Comparison of ENCODE assay signal across 13 mouse cellular contexts in the genomic region with DNA sequence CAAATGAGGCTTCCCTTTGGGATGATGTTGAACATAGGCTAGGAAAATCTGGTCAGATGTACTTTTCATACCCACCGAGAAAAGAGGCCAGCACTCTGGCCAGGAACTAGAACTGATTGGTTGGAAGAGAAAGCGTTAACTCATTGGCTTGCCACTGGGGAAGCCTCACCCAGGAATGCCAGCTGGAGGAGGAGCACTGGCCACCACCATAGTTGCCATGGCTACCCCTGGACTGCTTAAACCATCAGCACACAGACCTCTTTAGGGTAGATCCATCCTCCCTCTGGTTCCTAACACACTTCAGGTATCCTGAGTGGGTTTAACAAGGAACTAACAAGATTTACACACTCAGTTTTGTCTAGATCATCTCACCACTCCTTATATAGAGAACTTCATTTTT.
DNase-seq lines count a peak whose midpoint lies in the region; ATAC-seq and TF ChIP-seq lines count a peak whose summit lies in the region.
"Had no signal": no experiment of that assay in that cellular context is flagged by ENCODE, and none has a peak within 500 bp of the region (broad histone marks: within the 10 kb centered on the region; RNA-seq: fewer than 3 reads in every experiment).

No protein-coding gene starts in this region.

- no peak overlapping the region for H3K9ac ChIP-seq in hindbrain, postnatal 0 days (replicated peaks; ENCODE audit: low read length)
- H3K9ac ChIP-seq in hindbrain, embryonic 12.5 days: no peak overlapping the region
- H3K9ac ChIP-seq in midbrain, postnatal 0 days (replicated peaks; ENCODE audit: low read length, poor library complexity, severe bottlenecking): no peak overlapping the region
- H3K9ac ChIP-seq in midbrain, embryonic 11.5 days (ENCODE audit: low read length): no peak overlapping the region
- H3K9ac ChIP-seq: embryonic facial prominence, embryonic 13.5 days; forebrain, embryonic 13.5 days; heart, embryonic 12.5 days had no signal

- DNase-seq in cerebellum, postnatal 10 days: peak; percentile 57 to 63
- DNase-seq in cerebellum, adult 8-10 months: no peak
- DNase-seq in hindbrain, postnatal 0 days (ENCODE audit: low spot score): peak; percentile 47
- peak; percentile 52 for DNase-seq in midbrain, postnatal 0 days (ENCODE audit: low spot score)
- no peak for DNase-seq in midbrain, embryonic 11.5 days (ENCODE audit: low spot score, missing footprints)
- DNase-seq: cerebellum, adult 11 months; cerebellum, adult 9-11 months; gastrocnemius, adult 2 months; gastrocnemius, postnatal 25 days had no signal

- no peaks in the 10 kb centered on the region for H3K4me1 ChIP-seq in hindbrain, postnatal 0 days (ENCODE audit: insufficient read depth, low read length)
- no peaks in the 10 kb centered on the region for H3K4me1 ChIP-seq in hindbrain, embryonic 12.5 days
- H3K4me1 ChIP-seq in midbrain, postnatal 0 days (ENCODE audit: insufficient read depth, low read length): no peaks in the 10 kb centered on the region
- no peaks in the 10 kb centered on the region for H3K4me1 ChIP-seq in midbrain, embryonic 11.5 days (ENCODE audit: control insufficient read depth, insufficient read depth, low read length)
- H3K4me1 ChIP-seq: embryonic facial prominence, embryonic 13.5 days had no signal

- 68% methylated on average over 2 of the region's 2 CpGs for WGBS in hindbrain, postnatal 0 days
- 86% methylated on average over 2 of the region's 2 CpGs for WGBS in hindbrain, embryonic 12.5 days
- WGBS in midbrain, postnatal 0 days: 71% methylated on average over 2 of the region's 2 CpGs
- WGBS in midbrain, embryonic 11.5 days: 88% methylated on average over 2 of the region's 2 CpGs

- no peak overlapping the region for H3K4me3 ChIP-seq in hindbrain, postnatal 0 days (ENCODE audit: low read length)
- H3K4me3 ChIP-seq in hindbrain, embryonic 12.5 days: no peak overlapping the region
- H3K4me3 ChIP-seq in midbrain, postnatal 0 days (ENCODE audit: low read depth, low read length): no peak overlapping the region
- H3K4me3 ChIP-seq in midbrain, embryonic 11.5 days (ENCODE audit: low read depth, low read length): no peak overlapping the region
- H3K4me3 ChIP-seq: embryonic facial prominence, embryonic 13.5 days; forebrain, embryonic 13.5 days; gastrocnemius, adult 2 months; heart, embryonic 12.5 days had no signal

- no peaks in the 10 kb centered on the region for H3K36me3 ChIP-seq in hindbrain, postnatal 0 days (ENCODE audit: insufficient read depth, low read length)
- no peaks in the 10 kb centered on the region for H3K36me3 ChIP-seq in hindbrain, embryonic 12.5 days
- no peaks in the 10 kb centered on the region for H3K36me3 ChIP-seq in midbrain, postnatal 0 days (ENCODE audit: insufficient read depth, low read length)
- no peaks in the 10 kb centered on the region for H3K36me3 ChIP-seq in midbrain, embryonic 11.5 days (ENCODE audit: control insufficient read depth, insufficient read depth, low read length)

- no peak overlapping the region for H3K27ac ChIP-seq in hindbrain, postnatal 0 days
- H3K27ac ChIP-seq in hindbrain, embryonic 12.5 days: no peak overlapping the region
- H3K27ac ChIP-seq in midbrain, postnatal 0 days (ENCODE audit: low read depth, low read length): no peak overlapping the region
- H3K27ac ChIP-seq in midbrain, embryonic 11.5 days (ENCODE audit: low read depth, low read length): no peak overlapping the region
- H3K27ac ChIP-seq: embryonic facial prominence, embryonic 13.5 days; forebrain, embryonic 13.5 days; gastrocnemius, adult 2 months had no signal

- no peaks in the 10 kb centered on the region for H3K27me3 ChIP-seq in hindbrain, postnatal 0 days (ENCODE audit: insufficient read depth, low read length)
- H3K27me3 ChIP-seq in hindbrain, embryonic 12.5 days: no peaks in the 10 kb centered on the region
- no peaks in the 10 kb centered on the region for H3K27me3 ChIP-seq in midbrain, postnatal 0 days (ENCODE audit: insufficient read depth, low read length)
- H3K27me3 ChIP-seq in midbrain, embryonic 11.5 days (ENCODE audit: control insufficient read depth, insufficient read depth, low read length): no peaks in the 10 kb centered on the region
- H3K27me3 ChIP-seq: embryonic facial prominence, embryonic 13.5 days; forebrain, embryonic 13.5 days; heart, embryonic 12.5 days had no signal

- no peak overlapping the region for H3K4me2 ChIP-seq in hindbrain, postnatal 0 days (ENCODE audit: low read depth, low read length)
- no peak overlapping the region for H3K4me2 ChIP-seq in hindbrain, embryonic 12.5 days (replicated peaks)
- no peak overlapping the region for H3K4me2 ChIP-seq in midbrain, postnatal 0 days (ENCODE audit: low read depth, low read length, poor library complexity, severe bottlenecking)
- H3K4me2 ChIP-seq in midbrain, embryonic 11.5 days: no peak overlapping the region
- H3K4me2 ChIP-seq: embryonic facial prominence, embryonic 13.5 days; forebrain, embryonic 13.5 days; heart, embryonic 12.5 days had no signal

- ATAC-seq in hindbrain, postnatal 0 days: peak; percentile 79
- no peak for ATAC-seq in hindbrain, embryonic 12.5 days (ENCODE audit: low FRiP score)
- ATAC-seq in midbrain, postnatal 0 days (ENCODE audit: low FRiP score): no peak
- no peak for ATAC-seq in midbrain, embryonic 11.5 days (ENCODE audit: low FRiP score)
- ATAC-seq: forebrain, embryonic 13.5 days had no signal

- no peak for TF ChIP-seq CTCF in hindbrain, postnatal 0 days (IDR thresholded peaks at IDR 0.05; ENCODE audit: low read depth)
- TF ChIP-seq CTCF in midbrain, postnatal 0 days (IDR thresholded peaks at IDR 0.05): no peak

- no peaks in the 10 kb centered on the region for H3K9me3 ChIP-seq in hindbrain, postnatal 0 days (ENCODE audit: low read length)
- H3K9me3 ChIP-seq in hindbrain, embryonic 12.5 days (replicated peaks): no peaks in the 10 kb centered on the region
- H3K9me3 ChIP-seq in midbrain, postnatal 0 days (ENCODE audit: low read length): no peaks in the 10 kb centered on the region
- H3K9me3 ChIP-seq in midbrain, embryonic 11.5 days (ENCODE audit: control insufficient read depth, low read length): no peaks in the 10 kb centered on the region
- H3K9me3 ChIP-seq: embryonic facial prominence, embryonic 13.5 days; forebrain, embryonic 13.5 days; heart, embryonic 12.5 days had no signal

Comparison
In these comparisons a context has a peak if more than half of its experiments do, and no peak if none do; other contexts are left out.
1. DNase-seq: peak in cerebellum, postnatal 10 days (2 of 2), hindbrain, postnatal 0 days (single experiment) and midbrain, postnatal 0 days (single experiment); none in cerebellum, adult 8-10 months (single experiment) and midbrain, embryonic 11.5 days (single experiment).